Mouse (Mus musculus): ENCODE results near the gene Tgfb2. TPM values are rescaled to one million over a fixed set of nuclear protein-coding genes. Genes with fewer than 3 reads are reported as not detected.

The Tgfb2 gene
- total RNA-seq, 2 experiments from 2014 or later = 5.1 to 5.2 TPM

GRCm38 (mm10) chr1:186702391-186703255 is 3.2 kb downstream of the Tgfb2 start:
- no peak for DNase-seq

DNA sequence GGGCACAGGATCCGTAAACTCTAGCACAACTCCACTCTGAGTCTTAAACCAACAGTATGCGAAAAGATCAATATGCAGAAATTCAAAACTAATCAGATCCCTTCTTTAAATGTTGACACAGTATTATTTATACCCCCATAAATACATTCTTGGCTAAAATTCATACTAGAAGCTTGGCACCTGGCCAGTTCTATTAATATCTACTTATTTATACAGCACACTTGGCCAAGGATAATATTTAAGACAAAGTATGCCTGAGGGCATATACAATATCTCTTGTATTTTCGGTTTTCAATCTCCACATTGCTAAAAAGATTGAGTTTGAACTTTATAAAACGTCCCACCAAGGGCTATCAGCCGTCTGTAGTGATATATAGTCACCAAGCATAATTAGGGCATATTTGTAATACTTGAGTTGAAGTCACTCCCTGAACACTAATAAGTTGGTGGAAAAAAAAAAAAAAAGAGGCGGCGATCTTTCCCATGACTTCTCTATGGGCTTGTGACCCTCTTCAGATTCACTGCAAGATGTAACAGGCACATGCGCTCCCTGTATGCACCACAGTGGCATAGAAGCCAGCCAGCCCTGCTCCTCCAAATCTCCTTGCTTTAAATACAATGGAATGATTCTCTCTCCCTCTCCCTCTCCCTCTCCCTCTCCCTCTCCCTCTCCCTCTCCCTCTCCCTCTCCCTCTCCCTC is 4.4 kb downstream of the Tgfb2 start:
- DNase-seq = no peak

- no peak for DNase-seq
Measured at GRCm38 (mm10) chr1:186700496-186700895, 5.3 kb downstream of the Tgfb2 start.

GRCm38 (mm10) chr1:186698583-186699338 is 7.0 kb downstream of the Tgfb2 start:
- DNase-seq = no peak

- DNase-seq = no peak
Measured at GRCm38 (mm10) chr1:186696231-186696630, 9.6 kb downstream of the Tgfb2 start.

GRCm38 (mm10) chr1:186695361-186695760 is 10.4 kb downstream of the Tgfb2 start:
- DNase-seq = no peak

DNA sequence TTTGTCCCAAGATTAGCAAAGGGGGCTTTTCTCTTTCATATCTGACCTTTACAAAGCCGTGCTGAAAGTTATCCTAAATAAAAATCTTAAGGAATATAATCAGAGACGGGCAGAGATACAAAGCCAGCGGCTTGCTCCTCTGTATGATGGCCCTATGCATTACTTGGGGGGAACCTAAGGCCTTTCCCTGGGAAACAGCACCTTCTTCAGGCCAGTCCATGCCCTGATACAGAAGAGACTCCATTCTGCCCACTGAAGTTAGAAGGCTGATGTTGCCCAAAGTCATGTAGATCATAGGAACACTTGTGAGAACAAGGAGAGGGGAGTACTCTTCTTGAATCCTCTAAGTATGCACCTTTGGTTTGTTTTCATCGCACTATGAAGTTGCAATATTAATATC is 13.4 kb downstream of the Tgfb2 start:
- no peak for DNase-seq

DNA sequence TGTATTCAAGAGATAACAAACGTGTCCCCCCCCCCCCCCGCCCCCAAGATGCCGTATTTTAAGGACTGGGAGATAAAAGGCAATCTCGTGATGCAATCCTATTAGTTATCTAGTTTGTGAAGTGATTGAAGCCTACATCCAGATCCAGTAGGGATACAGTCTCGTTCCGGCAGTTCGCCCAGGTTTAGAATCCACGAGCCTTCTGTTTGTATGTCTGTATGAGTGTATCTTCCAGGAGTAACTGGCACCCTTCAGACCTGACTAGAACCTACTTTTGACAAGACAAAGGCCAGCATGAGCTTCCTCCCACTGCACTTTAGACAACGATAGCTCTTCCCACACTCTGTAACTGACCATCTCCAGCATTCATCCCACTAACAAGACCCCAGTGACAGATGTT is 14.1 kb downstream of the Tgfb2 start:
- no peak for DNase-seq

DNA sequence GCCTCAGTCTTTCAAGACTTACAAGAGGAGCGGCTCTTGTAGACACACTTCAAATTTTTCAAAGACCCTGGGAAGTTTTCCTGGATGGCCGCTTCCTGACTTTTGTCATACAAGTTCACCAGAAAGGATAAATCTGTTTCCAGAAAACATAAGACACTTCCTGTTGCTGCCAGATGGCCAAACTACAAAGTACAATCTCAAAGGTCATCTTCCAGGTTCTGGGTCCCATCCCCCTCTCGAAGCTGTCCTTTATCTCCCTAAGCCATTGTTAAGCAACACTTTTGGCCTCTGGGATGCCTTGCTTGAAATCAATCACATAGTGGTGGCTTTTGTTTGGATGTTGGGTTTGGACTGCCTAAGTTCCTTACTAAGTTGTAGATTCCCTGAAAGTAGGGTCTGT is 21.7 kb downstream of the Tgfb2 start:
- DNase-seq = no peak

- no peak for DNase-seq
Measured at GRCm38 (mm10) chr1:186682606-186683005, 23.2 kb downstream of the Tgfb2 start.

GRCm38 (mm10) chr1:186677614-186678013 is 28.2 kb downstream of the Tgfb2 start:
- DNase-seq = no peak

GRCm38 (mm10) chr1:186676199-186676598 is 29.6 kb downstream of the Tgfb2 start:
- DNase-seq = no peak

DNA sequence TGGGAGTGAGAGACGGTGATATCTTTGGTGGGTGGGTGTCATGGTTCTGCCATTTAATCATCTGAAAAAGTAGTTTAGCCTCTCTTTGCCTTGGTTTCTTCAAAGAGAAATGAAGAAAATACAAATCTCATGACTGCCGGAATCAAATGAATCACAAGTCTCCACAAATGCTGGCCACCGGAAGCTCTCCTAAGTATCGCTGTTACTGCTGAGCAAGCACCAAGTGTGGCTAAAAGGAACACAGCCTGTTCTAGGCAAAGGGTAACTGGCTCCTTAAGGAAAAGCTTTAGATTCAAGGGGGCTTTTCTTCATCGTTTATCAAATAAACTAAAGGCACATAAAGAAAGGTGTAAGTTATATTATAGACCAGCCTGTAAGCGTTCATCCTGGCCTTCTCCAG is 30.5 kb downstream of the Tgfb2 start:
- no peak for DNase-seq

DNA sequence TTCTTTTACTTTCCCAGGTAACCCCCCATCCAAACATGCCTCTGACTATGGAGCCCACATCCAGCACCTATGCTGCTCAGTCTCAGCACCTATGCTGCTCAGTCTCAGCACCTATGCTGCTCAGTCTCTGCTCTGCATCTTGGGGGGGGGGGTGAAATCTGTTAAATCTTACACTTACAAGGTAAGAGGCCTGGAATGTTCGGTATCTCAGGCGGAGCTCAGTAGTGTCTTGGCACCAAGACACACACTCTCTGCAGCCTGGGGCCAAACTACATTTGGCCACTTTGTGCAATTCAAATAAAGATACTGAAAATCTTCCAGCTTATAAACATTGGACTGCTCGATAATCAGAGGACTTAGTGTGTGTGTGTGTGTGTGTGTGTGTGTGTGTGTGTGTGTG is 31.2 kb downstream of the Tgfb2 start:
- DNase-seq = no peak

GRCm38 (mm10) chr1:186673166-186673565 is 32.6 kb downstream of the Tgfb2 start:
- no peak for DNase-seq

- no peak for DNase-seq
Measured at GRCm38 (mm10) chr1:186663412-186663811, 42.4 kb downstream of the Tgfb2 start.

- DNase-seq = no peak
Measured at GRCm38 (mm10) chr1:186662996-186663395, 42.8 kb downstream of the Tgfb2 start.

GRCm38 (mm10) chr1:186661206-186661921 is 44.4 kb downstream of the Tgfb2 start:
- DNase-seq = no peak

GRCm38 (mm10) chr1:186658783-186659182 is 47.0 kb downstream of the Tgfb2 start:
- no peak for DNase-seq

DNA sequence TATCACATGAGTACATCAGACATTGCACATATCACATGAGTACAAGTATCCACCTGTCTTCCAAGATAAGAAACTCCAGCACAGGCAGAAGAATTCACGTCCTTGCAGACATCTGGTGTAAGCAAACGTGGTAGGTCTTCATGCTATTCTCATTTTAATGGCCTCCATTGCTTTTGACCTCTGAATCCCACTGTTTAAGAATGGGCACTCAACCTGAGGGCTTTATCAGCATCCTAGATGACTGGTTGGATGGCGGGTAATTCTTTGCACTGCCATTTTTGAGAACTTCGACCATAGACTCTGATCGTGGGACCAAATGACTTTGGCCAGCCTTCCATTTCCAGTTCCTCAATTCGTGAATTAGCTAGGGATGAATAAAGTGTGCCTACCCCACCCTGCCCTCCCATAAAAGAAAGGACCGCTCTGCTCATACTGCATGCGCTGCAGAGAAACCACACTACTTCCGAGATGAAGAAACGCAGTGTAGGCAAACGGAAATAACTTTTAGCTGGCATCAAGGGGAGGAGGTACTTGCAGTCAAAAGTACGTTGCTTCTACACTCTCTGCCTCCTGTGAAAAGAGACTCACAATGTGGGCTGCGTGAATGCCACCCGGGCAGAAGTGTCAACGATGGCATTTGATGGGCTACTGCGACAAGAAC is 48.1 kb downstream of the Tgfb2 start:
- DNase-seq = no peak

DNA sequence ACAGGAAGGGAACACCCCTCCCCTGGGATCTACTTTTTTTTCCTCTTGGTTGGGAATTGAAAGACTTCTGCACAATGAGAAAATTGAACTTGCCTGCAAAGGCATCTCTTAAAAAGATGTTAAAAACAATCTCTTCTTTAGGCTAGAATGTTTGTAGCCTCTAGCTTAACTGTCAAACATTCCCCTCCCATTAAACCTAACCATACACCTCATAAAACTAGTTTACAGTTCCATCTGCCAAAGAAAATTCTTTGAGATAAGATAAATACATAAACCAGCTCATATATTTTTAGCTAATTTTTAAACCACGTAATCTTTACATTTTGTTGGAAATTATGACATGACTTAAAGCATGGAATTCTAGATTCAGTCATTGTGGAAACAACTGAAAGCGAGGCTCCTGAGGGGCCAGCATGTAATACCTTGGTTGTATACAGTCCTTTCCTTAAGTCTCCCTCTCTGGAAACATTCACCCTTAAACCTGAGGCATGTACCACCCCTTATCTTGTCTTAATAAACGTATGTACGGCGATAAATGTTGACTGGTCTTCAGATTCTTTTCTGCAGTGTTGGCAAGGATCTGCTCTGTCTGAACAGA is 49.0 kb downstream of the Tgfb2 start:
- DNase-seq = no peak

Measured in adrenal gland, postnatal 10 days (tissue).